Mouse (Mus musculus) MEL (cell line): ENCODE measurements around the gene Unc13b. TPM values are rescaled to one million over a fixed set of nuclear protein-coding genes. Genes with fewer than 3 reads are reported as not detected.

Experiments
- DNase-seq: peaks from one replicate; pipeline ENCODE4 v3.0.0; 2011; ENCODE audit warnings: low read depth, low spot score
- H3K27ac ChIP-seq: 2 replicates; pipeline ENCODE4 v1.5.1; 2012; ENCODE audit warnings: low read depth, mild to moderate bottlenecking, control low read depth, low read length, moderate library complexity; ENCODE audit not compliant: control insufficient read depth
- H3K27me3 ChIP-seq, 2 experiments: fragments of 150-350 bp in 1 of 2; sonication (generic) in 1 of 2; 2 replicates each; pipeline ENCODE4 v1.6.1; 2012; ENCODE audit warnings: low read length in 2 of 2, mild to moderate bottlenecking in 2 of 2, improper control_type of control experiment in 1 of 2, moderate library complexity in 1 of 2; ENCODE audit not compliant: insufficient read depth in 2 of 2, control insufficient read depth in 1 of 2
- H3K36me3 ChIP-seq, 2 experiments: 2 replicates each; pipeline ENCODE4 v1.6.1; 2012 to 2014; ENCODE audit warnings: low read length in 2 of 2, improper control_type of control experiment in 1 of 2, inconsistent platforms in 1 of 2, mild to moderate bottlenecking in 1 of 2; ENCODE audit not compliant: insufficient read depth in 2 of 2, control insufficient read depth in 1 of 2
- H3K4me1 ChIP-seq, 2 experiments: fragments of 150-350 bp in 1 of 2; sonication (generic) in 1 of 2; 2 replicates each; pipeline ENCODE4 v1.6.1; 2012; ENCODE audit warnings: low read length in 2 of 2, improper control_type of control experiment in 1 of 2, mild to moderate bottlenecking in 1 of 2; ENCODE audit not compliant: insufficient read depth in 2 of 2, control insufficient read depth in 1 of 2
- H3K4me3 ChIP-seq, 2 experiments: fragments of 150-350 bp in 1 of 2; sonication (generic) in 1 of 2; 2 replicates each; pipeline ENCODE4 v1.5.1; 2012; ENCODE audit warnings: low read depth in 2 of 2, low read length in 2 of 2, mild to moderate bottlenecking in 2 of 2, moderate library complexity in 2 of 2, control low read depth in 1 of 2, improper control_type of control experiment in 1 of 2; ENCODE audit not compliant: control insufficient read depth in 1 of 2, insufficient read depth in 1 of 2
- H3K79me2 ChIP-seq: 2 replicates; pipeline ENCODE4 v1.6.1; 2012; ENCODE audit warnings: mild to moderate bottlenecking, low read length, moderate library complexity; ENCODE audit not compliant: control insufficient read depth, poor library complexity, insufficient read depth
- H3K9ac ChIP-seq: 2 replicates; pipeline ENCODE4 v1.6.1; 2012; ENCODE audit warnings: low read depth, mild to moderate bottlenecking, control low read depth, low read length, moderate library complexity; ENCODE audit not compliant: control insufficient read depth, poor library complexity, severe bottlenecking
- H3K9me3 ChIP-seq: fragments of 150-350 bp; sonication (generic); replicated peaks from 2 replicates; pipeline ENCODE4 v1.6.1; 2012; ENCODE audit warnings: mild to moderate bottlenecking, low read length, improper control_type of control experiment, moderate library complexity; ENCODE audit not compliant: insufficient read depth
- BHLHE40 ChIP-seq: IDR thresholded peaks from 2 replicates; pipeline ENCODE4 v1.6.1; 2012; ENCODE audit warnings: low read depth, mild to moderate bottlenecking, inconsistent platforms, low read length, improper control_type of control experiment, borderline replicate concordance
- CHD2 ChIP-seq: IDR thresholded peaks from 2 replicates; pipeline ENCODE4 v1.6.1; 2011; ENCODE audit warnings: low read length, improper control_type of control experiment
- EP300 ChIP-seq, 2 experiments: IDR thresholded peaks; 2 replicates each; pipeline ENCODE4 v1.6.1; 2011; ENCODE audit warnings: improper control_type of control experiment in 2 of 2, low read length in 2 of 2, low read depth in 1 of 2, mild to moderate bottlenecking in 1 of 2
- GATA1 ChIP-seq: IDR thresholded peaks from 2 replicates; pipeline ENCODE4 v1.6.1; 2011; ENCODE audit warnings: low read depth, low read length, improper control_type of control experiment
- MEF2A ChIP-seq: IDR thresholded peaks from 2 replicates; pipeline ENCODE4 v1.6.1; 2014; ENCODE audit warnings: low read depth, mild to moderate bottlenecking, inconsistent platforms, low read length, improper control_type of control experiment; ENCODE audit not compliant: poor library complexity, insufficient replicate concordance, severe bottlenecking; ENCODE audit errors: extremely low read depth
- MYB ChIP-seq: IDR thresholded peaks from 2 replicates; pipeline ENCODE4 v1.6.1; 2011; ENCODE audit warnings: mild to moderate bottlenecking, low read depth, low read length, improper control_type of control experiment
- MYC ChIP-seq: IDR thresholded peaks from 2 replicates; pipeline ENCODE4 v1.6.1; 2011; ENCODE audit warnings: low read depth, mild to moderate bottlenecking, low read length, improper control_type of control experiment, moderate library complexity
- NRF1 ChIP-seq: IDR thresholded peaks from 2 replicates; pipeline ENCODE4 v1.6.1; 2014; ENCODE audit warnings: low read depth, mild to moderate bottlenecking, inconsistent platforms, low read length, improper control_type of control experiment, moderate library complexity; ENCODE audit not compliant: poor library complexity, insufficient read depth, severe bottlenecking
- POLR2A ChIP-seq, 2 experiments: IDR thresholded peaks; 2 replicates each; pipeline ENCODE4 v1.6.1; 2011 to 2012; ENCODE audit warnings: low read length in 2 of 2, mild to moderate bottlenecking in 2 of 2, control low read depth in 1 of 2, improper control_type of control experiment in 1 of 2, low read depth in 1 of 2, moderate library complexity in 1 of 2; ENCODE audit not compliant: control insufficient read depth in 1 of 2, insufficient read depth in 1 of 2, poor library complexity in 1 of 2
- POLR2AphosphoS5 ChIP-seq: IDR thresholded peaks from 2 replicates; pipeline ENCODE4 v1.6.1; 2012; ENCODE audit warnings: low read depth, borderline replicate concordance, mild to moderate bottlenecking, inconsistent platforms, low read length, moderate library complexity, mixed read lengths
- RAD21 ChIP-seq: IDR thresholded peaks from 2 replicates; pipeline ENCODE4 v1.6.1; 2011; ENCODE audit warnings: mild to moderate bottlenecking, low read depth, low read length, improper control_type of control experiment
- RCOR1 ChIP-seq: IDR thresholded peaks from 2 replicates; pipeline ENCODE4 v1.6.1; 2012; ENCODE audit warnings: low read depth, mild to moderate bottlenecking, inconsistent platforms, low read length, improper control_type of control experiment
- SIN3A ChIP-seq: IDR thresholded peaks from 2 replicates; pipeline ENCODE4 v1.6.1; 2012; ENCODE audit warnings: low read length, improper control_type of control experiment, inconsistent platforms
- SMC3 ChIP-seq: IDR thresholded peaks from 2 replicates; pipeline ENCODE4 v1.6.1; 2011; ENCODE audit warnings: low read depth, low read length, improper control_type of control experiment
- TAL1 ChIP-seq: IDR thresholded peaks from 2 replicates; pipeline ENCODE4 v1.6.1; 2012; ENCODE audit warnings: mild to moderate bottlenecking, inconsistent platforms, low read length, moderate library complexity, mixed read lengths
- TBP ChIP-seq: IDR thresholded peaks from 2 replicates; pipeline ENCODE4 v1.8.0; 2011; ENCODE audit warnings: low read depth, low read length, improper control_type of control experiment
- TCF12 ChIP-seq: IDR thresholded peaks from 2 replicates; pipeline ENCODE4 v1.6.1; 2014; ENCODE audit warnings: low read depth, mild to moderate bottlenecking, inconsistent platforms, low read length, improper control_type of control experiment, moderate library complexity
- UBTF ChIP-seq: IDR thresholded peaks from 2 replicates; pipeline ENCODE4 v1.6.1; 2012; ENCODE audit warnings: low read depth, mild to moderate bottlenecking, inconsistent platforms, low read length, improper control_type of control experiment, moderate library complexity, borderline replicate concordance; ENCODE audit not compliant: insufficient read depth
- USF1 ChIP-seq: IDR thresholded peaks from 2 replicates; pipeline ENCODE4 v1.6.1; 2014; ENCODE audit warnings: low read depth, mild to moderate bottlenecking, inconsistent platforms, low read length, improper control_type of control experiment, moderate library complexity
- USF2 ChIP-seq, 2 experiments: IDR thresholded peaks; 2 replicates each; pipeline ENCODE4 v1.6.1; 2011 to 2012; ENCODE audit warnings: improper control_type of control experiment in 2 of 2, low read length in 2 of 2, borderline replicate concordance in 1 of 2, inconsistent platforms in 1 of 2, low read depth in 1 of 2, mild to moderate bottlenecking in 1 of 2; ENCODE audit not compliant: insufficient read depth in 1 of 2
- ZMIZ1 ChIP-seq: IDR thresholded peaks from 2 replicates; pipeline ENCODE4 v1.6.1; 2012; ENCODE audit warnings: low read depth, mild to moderate bottlenecking, inconsistent platforms, low read length, improper control_type of control experiment, moderate library complexity
- ZNF384 ChIP-seq: IDR thresholded peaks from 2 replicates; pipeline ENCODE4 v1.6.1; 2012; ENCODE audit warnings: low read depth, mild to moderate bottlenecking, inconsistent platforms, low read length, improper control_type of control experiment
- polyA plus RNA-seq, 2 experiments: library from polyadenylated mRNA; stranded (reverse) in 1 of 2; unstranded in 1 of 2; fragments of >175 nt in 1 of 2; fragments of >200 nt in 1 of 2; gene quantifications; 2 replicates each; pipeline versions ENCODE4 v1.2.1 to v1.2.4; 2012; ENCODE audit warnings: low replicate concordance in 2 of 2, low read depth in 1 of 2; ENCODE audit not compliant: insufficient read length in 2 of 2, insufficient read depth in 1 of 2, missing spikeins in 1 of 2
- total RNA-seq: library from RNA; depleted of rRNA; stranded (reverse); fragments of 300-350 nt; gene quantifications from 2 replicates; pipeline ENCODE4 v1.2.3, GENCODE M21; 2012

The Unc13b gene
- total and polyA plus RNA-seq, 3 experiments: 5.4 to 9.6 TPM; not detected in 1

DNA sequence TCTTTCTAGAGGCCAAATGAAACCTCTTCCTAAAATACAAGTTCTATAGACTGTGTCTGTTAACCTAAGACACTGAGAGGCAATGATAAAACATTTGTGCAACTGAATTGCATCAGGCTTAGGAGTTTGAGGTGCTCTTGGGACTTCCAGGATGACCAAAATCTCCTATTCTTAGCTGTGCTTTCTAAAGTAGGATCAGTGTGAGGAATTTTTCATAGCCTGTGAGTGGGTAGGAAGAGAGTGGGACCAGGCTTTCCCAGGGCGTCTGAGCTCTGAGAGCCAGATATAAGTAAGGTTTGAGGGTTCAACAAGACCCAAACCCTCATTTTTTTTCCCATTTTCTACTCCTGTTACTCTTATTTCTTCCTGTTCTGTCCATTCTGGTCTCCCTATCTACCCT is 174.2 kb downstream of the Unc13b start:
- Histone ChIP-seq H3K9ac (no peak overlapping the region), H3K9me3 (no peaks in the 10 kb centered on the region), H3K4me3 (no peak overlapping the region), H3K36me3 (peaks cover 0 to 13% of the 10 kb centered on the region in 2 experiments; a peak in 2 of 4 replicates), H3K79me2 (no peaks in the 10 kb centered on the region), H3K27me3 (no peaks in the 10 kb centered on the region), H3K4me1 (peaks cover 11 to 12% of the 10 kb centered on the region in 2 experiments), H3K27ac (no peak overlapping the region)
- no peak for TF ChIP-seq CHD2
- no peak for TF ChIP-seq TCF12
- TF ChIP-seq POLR2A (IDR thresholded peaks at IDR 0.05; ENCODE audit: control insufficient read depth in 1 of 2, insufficient read depth in 1 of 2, low read depth in 1 of 2, low read length in 2 of 2, poor library complexity in 1 of 2): no peak
- no peak for TF ChIP-seq UBTF
- TF ChIP-seq ZMIZ1: no peak
- TF ChIP-seq POLR2AphosphoS5: no peak
- TF ChIP-seq TBP: no peak
- no peak for TF ChIP-seq MYC
- TF ChIP-seq GATA1: no peak
- no peak for TF ChIP-seq MYB
- no peak for DNase-seq

DNA sequence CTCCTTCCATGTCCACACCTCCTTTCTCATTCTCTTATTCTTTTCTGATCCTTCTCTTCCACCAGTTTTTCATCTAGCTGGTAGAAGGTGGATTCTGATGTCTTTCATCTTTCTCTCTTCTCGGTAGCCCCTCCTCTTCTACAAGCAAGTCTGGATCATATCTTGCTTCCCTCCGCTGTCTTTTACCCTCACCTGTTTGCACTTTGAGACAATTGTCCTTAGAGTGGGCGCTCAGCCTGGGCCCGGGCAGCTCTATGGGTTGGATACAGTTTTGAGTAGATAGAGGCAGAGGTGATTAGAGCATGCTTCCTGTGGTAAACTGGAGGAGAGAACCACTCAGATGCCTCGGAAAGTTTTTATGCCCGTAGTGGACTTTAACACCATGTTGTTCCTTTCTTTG is 174.7 kb downstream of the Unc13b start:
- H3K9ac ChIP-seq: no peak overlapping the region
- no peak overlapping the region for H3K4me3 ChIP-seq
- H3K79me2 ChIP-seq: no peaks in the 10 kb centered on the region
- no peak for DNase-seq
- H3K27me3 ChIP-seq: no peaks in the 10 kb centered on the region
- peaks cover 11 to 12% of the 10 kb centered on the region in 2 experiments for H3K4me1 ChIP-seq
- H3K27ac ChIP-seq: no peak overlapping the region
- peaks cover 0 to 13% of the 10 kb centered on the region in 2 experiments; a peak in 2 of 4 replicates for H3K36me3 ChIP-seq
- TF ChIP-seq POLR2AphosphoS5: no peak
- no peak for TF ChIP-seq MEF2A
- TF ChIP-seq RCOR1: no peak
- no peak for TF ChIP-seq RAD21
- no peak for TF ChIP-seq USF1
- no peak for TF ChIP-seq SIN3A
- no peak for TF ChIP-seq TAL1
- no peak for TF ChIP-seq USF2 (IDR thresholded peaks at IDR 0.05; ENCODE audit: borderline replicate concordance in 1 of 2, insufficient read depth in 1 of 2, low read depth in 1 of 2, low read length in 2 of 2)
- no peak for TF ChIP-seq SMC3
- no peak for TF ChIP-seq EP300 (IDR thresholded peaks at IDR 0.05; ENCODE audit: low read depth in 1 of 2, low read length in 2 of 2)
- no peak for TF ChIP-seq BHLHE40
- no peak for TF ChIP-seq NRF1
- TF ChIP-seq TBP: no peak
- TF ChIP-seq ZNF384: no peak
- no peak for TF ChIP-seq ZMIZ1
- TF ChIP-seq, all 39 proteins: peak for 0
- H3K9me3 ChIP-seq: no peaks in the 10 kb centered on the region
